Mouse (Mus musculus) kidney, embryonic 14.5 days (tissue): ENCODE data around the gene Adipor1. TPM values are rescaled to one million over a fixed set of nuclear protein-coding genes. Genes with fewer than 3 reads are reported as not detected.

Source experiments
- ATAC-seq: fragments of 200-750 bp; cut with Nextera tagmentation; 2 replicates; pipeline ENCODE4 v1.8.0; 2017; ENCODE audit warnings: moderate number of reproducible peaks, mild to moderate bottlenecking, moderate TSS enrichment, moderate library complexity; ENCODE audit not compliant: low FRiP score, low TSS enrichment
- H3K27ac ChIP-seq: fragments of 300-500 bp; sonication (generic); 2 replicates; pipeline ENCODE4 v1.5.1; 2014; ENCODE audit warnings: low read depth, mild to moderate bottlenecking, low read length, moderate library complexity, mixed read lengths
- H3K27me3 ChIP-seq: fragments of 300-500 bp; sonication (generic); 2 replicates; pipeline ENCODE4 v1.6.1; 2014; ENCODE audit warnings: mild to moderate bottlenecking, low read length; ENCODE audit not compliant: control insufficient read depth, insufficient read depth
- H3K36me3 ChIP-seq: fragments of 300-500 bp; sonication (generic); 2 replicates; pipeline ENCODE4 v1.6.1; 2014; ENCODE audit warnings: low read length, mixed read lengths; ENCODE audit not compliant: control insufficient read depth, insufficient read depth
- H3K4me1 ChIP-seq: fragments of 300-500 bp; sonication (generic); 2 replicates; pipeline ENCODE4 v1.6.1; 2014; ENCODE audit warnings: low read length, mixed read lengths; ENCODE audit not compliant: control insufficient read depth, insufficient read depth
- H3K4me2 ChIP-seq: fragments of 300-500 bp; sonication (generic); replicated peaks from 2 replicates; pipeline ENCODE4 v1.6.1; 2014; ENCODE audit warnings: low read depth, mild to moderate bottlenecking, low read length
- H3K4me3 ChIP-seq: fragments of 300-500 bp; sonication (generic); 2 replicates; pipeline ENCODE4 v1.5.1; 2014; ENCODE audit warnings: mild to moderate bottlenecking, low read length
- H3K9ac ChIP-seq: fragments of 300-500 bp; sonication (generic); 2 replicates; pipeline ENCODE4 v1.6.1; 2014; ENCODE audit warnings: low read depth, mild to moderate bottlenecking, low read length, moderate library complexity
- H3K9me3 ChIP-seq: fragments of 300-500 bp; sonication (generic); 2 replicates; pipeline ENCODE4 v1.6.1; 2016; ENCODE audit warnings: low read length; ENCODE audit not compliant: control insufficient read depth
- WGBS: fragments of 180-500 bp; shearing (Covaris S2); extraction: QIAGEN DNeasy Blood & Tissue Kit; methylation state at CpG from one replicate; pipeline ENCODE4 v1.1.7; 2014; 5-methylcytosine and 5-hydroxymethylcytosine counted together
- polyA plus RNA-seq: library from polyadenylated mRNA; unstranded; fragments of >200 nt; fragmentation: Nextera tagmentation; extraction: Ambion mirVana; gene quantifications from 2 replicates; pipeline ENCODE4 v1.2.1, GENCODE M21; 2014

The Adipor1 gene
- 77.4 and 91.3 TPM in 2 replicates for polyA plus RNA-seq

GRCm38 (mm10) chr1:134415168-134415831 lies at the start of gene Adipor1:
Adipor1 (plus strand) TSS chr1:134415378.
- peak; percentile 99 for ATAC-seq
- Histone ChIP-seq H3K27ac (peak within 1 kb of the TSS; percentile 95), H3K4me1 (peaks cover 42% of the 10 kb centered on the region), H3K9me3 (no peaks in the 10 kb centered on the region), H3K4me3 (peak within 1 kb of the TSS; percentile 86), H3K4me2 (peak within 1 kb of the TSS; percentile 81), H3K27me3 (no peaks in the 10 kb centered on the region), H3K9ac (peak within 1 kb of the TSS; percentile 94), H3K36me3 (peaks cover 10% of the 10 kb centered on the region; the same call in 1 of the 2 replicates)
- under 1% methylated on average over 59 of the region's 77 CpGs for WGBS

- peaks cover under 1% of the 10 kb centered on the region; the same call in 1 of the 2 replicates for H3K9me3 ChIP-seq
- H3K4me1 ChIP-seq, result peaks cover 6% of the 10 kb centered on the region
- H3K27me3 ChIP-seq, result no peaks in the 10 kb centered on the region
- no peak overlapping the region for H3K9ac ChIP-seq
- no peak overlapping the region for H3K4me3 ChIP-seq
- WGBS, result 69% methylated on average over 5 of the region's 5 CpGs
- no peak overlapping the region for H3K27ac ChIP-seq
- ATAC-seq, result no peak
- no peak overlapping the region for H3K4me2 ChIP-seq
- H3K36me3 ChIP-seq, result peaks cover 2% of the 10 kb centered on the region; the same call in 1 of the 2 replicates
Measured at GRCm38 (mm10) chr1:134365491-134365890, 49.7 kb upstream of the Adipor1 start.

GRCm38 (mm10) chr1:134368777-134369337 lies 46.3 kb upstream of the Adipor1 start:
- no peak overlapping the region for H3K4me2 ChIP-seq
- ATAC-seq, result no peak
- H3K27ac ChIP-seq, result no peak overlapping the region
- H3K4me3 ChIP-seq, result no peak overlapping the region
- H3K9ac ChIP-seq, result no peak overlapping the region
- H3K4me1 ChIP-seq, result no peaks in the 10 kb centered on the region
- H3K36me3 ChIP-seq, result no peaks in the 10 kb centered on the region
- H3K9me3 ChIP-seq, result peaks cover 3% of the 10 kb centered on the region; the same call in 1 of the 2 replicates
- no peaks in the 10 kb centered on the region for H3K27me3 ChIP-seq
- 55% methylated on average over 9 of the region's 9 CpGs for WGBS

- Histone ChIP-seq H3K4me2 (no peak overlapping the region), H3K9me3 (peaks cover 3% of the 10 kb centered on the region; the same call in 1 of the 2 replicates), H3K4me3 (no peak overlapping the region), H3K4me1 (no peaks in the 10 kb centered on the region), H3K27ac (no peak overlapping the region), H3K36me3 (no peaks in the 10 kb centered on the region), H3K27me3 (no peaks in the 10 kb centered on the region), H3K9ac (no peak overlapping the region)
- no peak for ATAC-seq
- 48% methylated on average over 2 of the region's 2 CpGs for WGBS
Measured at GRCm38 (mm10) chr1:134374124-134374523, 41.1 kb upstream of the Adipor1 start.

GRCm38 (mm10) chr1:134381051-134381450 lies 34.1 kb upstream of the Adipor1 start:
- H3K27me3 ChIP-seq, result no peaks in the 10 kb centered on the region
- H3K4me3 ChIP-seq, result no peak overlapping the region
- H3K4me1 ChIP-seq, result no peaks in the 10 kb centered on the region
- peak overlapping the region; percentile 61 for H3K4me2 ChIP-seq
- H3K27ac ChIP-seq, result no peak overlapping the region
- WGBS, result 62% methylated on average over 2 of the region's 2 CpGs
- H3K36me3 ChIP-seq, result no peaks in the 10 kb centered on the region
- no peaks in the 10 kb centered on the region for H3K9me3 ChIP-seq
- ATAC-seq, result no peak
- no peak overlapping the region for H3K9ac ChIP-seq

GRCm38 (mm10) chr1:134381795-134382625 lies 33.2 kb upstream of the Adipor1 start:
- 4% methylated on average over 19 of the region's 19 CpGs for WGBS
- no peak for ATAC-seq
- Histone ChIP-seq H3K4me3 (peak overlapping the region; percentile 34), H3K4me1 (no peaks in the 10 kb centered on the region), H3K27me3 (no peaks in the 10 kb centered on the region), H3K36me3 (no peaks in the 10 kb centered on the region), H3K9me3 (no peaks in the 10 kb centered on the region), H3K9ac (peak overlapping the region; percentile 40; the same call in 1 of the 2 replicates), H3K27ac (no peak overlapping the region), H3K4me2 (peak overlapping the region; percentile 61)

GRCm38 (mm10) chr1:134384581-134384980 lies 30.6 kb upstream of the Adipor1 start:
- H3K4me2 ChIP-seq, result no peak overlapping the region
- H3K4me3 ChIP-seq, result no peak overlapping the region
- no peaks in the 10 kb centered on the region for H3K4me1 ChIP-seq
- no peaks in the 10 kb centered on the region for H3K36me3 ChIP-seq
- no peak overlapping the region for H3K9ac ChIP-seq
- no peaks in the 10 kb centered on the region for H3K27me3 ChIP-seq
- no peak overlapping the region for H3K27ac ChIP-seq
- H3K9me3 ChIP-seq, result no peaks in the 10 kb centered on the region
- no peak for ATAC-seq
- 87% methylated on average over 4 of the region's 4 CpGs for WGBS

GRCm38 (mm10) chr1:134385176-134385575 lies 30.0 kb upstream of the Adipor1 start:
- Histone ChIP-seq H3K27me3 (no peaks in the 10 kb centered on the region), H3K4me2 (no peak overlapping the region), H3K4me1 (no peaks in the 10 kb centered on the region), H3K9ac (no peak overlapping the region), H3K9me3 (no peaks in the 10 kb centered on the region), H3K36me3 (no peaks in the 10 kb centered on the region), H3K27ac (no peak overlapping the region), H3K4me3 (no peak overlapping the region)
- ATAC-seq, result no peak

- Histone ChIP-seq H3K36me3 (no peaks in the 10 kb centered on the region), H3K9me3 (no peaks in the 10 kb centered on the region), H3K4me1 (no peaks in the 10 kb centered on the region), H3K4me3 (no peak within 1 kb of the TSS), H3K9ac (no peak within 1 kb of the TSS), H3K4me2 (no peak within 1 kb of the TSS), H3K27me3 (no peaks in the 10 kb centered on the region), H3K27ac (no peak within 1 kb of the TSS)
- WGBS, result 100% methylated on average over 1 of the region's 1 CpGs
- no peak for ATAC-seq
Measured at GRCm38 (mm10) chr1:134385666-134386065, 29.5 kb upstream of the Adipor1 start, which contains the start of gene 4933406M09Rik. 4933406M09Rik (plus strand) TSS chr1:134385940.
